Mouse (Mus musculus) liver, adult 2 months (tissue): ENCODE results near the gene Ckap4.

Experiments used
- CTCF ChIP-seq: fragments of 200-500 bp; IDR thresholded peaks from 2 replicates; pipeline ENCODE4 v1.5.1; 2011; ENCODE audit warnings: low read depth, low read length, control low read depth
- POLR2A ChIP-seq: fragments of 200-500 bp; IDR thresholded peaks from 2 replicates; pipeline ENCODE4 v1.6.1; 2011; ENCODE audit warnings: low read length, control low read depth; ENCODE audit not compliant: insufficient read depth; ENCODE audit errors: extremely low read depth

DNA sequence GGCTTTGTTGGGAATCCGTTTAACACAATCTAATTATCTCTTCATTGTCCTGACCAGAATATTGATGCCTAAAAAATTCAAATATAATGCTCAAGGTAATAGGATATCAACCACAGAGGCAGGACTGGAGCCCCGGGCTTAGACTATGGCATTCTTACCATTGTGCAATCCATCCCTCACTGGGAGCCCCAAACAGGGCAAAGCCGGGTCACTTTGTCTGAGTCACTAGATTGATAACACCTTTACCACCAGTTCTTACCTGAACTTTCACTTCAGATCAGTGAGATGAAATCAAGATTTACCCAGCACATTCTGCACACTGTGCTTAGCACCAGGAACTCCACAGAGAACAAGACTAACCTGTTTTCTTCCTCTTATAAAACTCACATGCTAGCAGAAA lies 50.3 kb downstream of the Ckap4 start:
- no peak for TF ChIP-seq POLR2A
- no peak for TF ChIP-seq CTCF
